Mouse (Mus musculus) ES-E14 (cell line): ENCODE data around the gene Ttpal.

ENCODE experiments used
- MAFK ChIP-seq: IDR thresholded peaks from 2 replicates; pipeline ENCODE4 v1.6.1; 2014; ENCODE audit warnings: mild to moderate bottlenecking, low read depth, low read length, inconsistent platforms; ENCODE audit not compliant: insufficient read depth
- ZC3H11A ChIP-seq: IDR thresholded peaks from 2 replicates; pipeline ENCODE4 v1.6.1; 2012; ENCODE audit warnings: low read depth, mild to moderate bottlenecking, inconsistent platforms, low read length, borderline replicate concordance
- ZNF384 ChIP-seq: IDR thresholded peaks from 2 replicates; pipeline ENCODE4 v1.6.1; 2012; ENCODE audit warnings: low read depth, low read length, inconsistent platforms

- TF ChIP-seq ZC3H11A (no peak), ZNF384 (no peak), MAFK (no peak)
Observed at GRCm38 (mm10) chr2:163642685-163643575, 40.8 kb downstream of the Ttpal start.
